Mouse (Mus musculus) kidney, embryonic 14.5 days (tissue): Measurements from ENCODE around the gene Arid1b. TPM values are rescaled to one million over a fixed set of nuclear protein-coding genes. Genes with fewer than 3 reads are reported as not detected.

Experiments
- ATAC-seq: fragments of 200-750 bp; cut with Nextera tagmentation; 2 replicates; pipeline ENCODE4 v1.8.0; 2017; ENCODE audit warnings: moderate number of reproducible peaks, mild to moderate bottlenecking, moderate TSS enrichment, moderate library complexity; ENCODE audit not compliant: low FRiP score, low TSS enrichment
- H3K27ac ChIP-seq: fragments of 300-500 bp; sonication (generic); 2 replicates; pipeline ENCODE4 v1.5.1; 2014; ENCODE audit warnings: low read depth, mild to moderate bottlenecking, low read length, moderate library complexity, mixed read lengths
- H3K27me3 ChIP-seq: fragments of 300-500 bp; sonication (generic); 2 replicates; pipeline ENCODE4 v1.6.1; 2014; ENCODE audit warnings: mild to moderate bottlenecking, low read length; ENCODE audit not compliant: control insufficient read depth, insufficient read depth
- H3K36me3 ChIP-seq: fragments of 300-500 bp; sonication (generic); 2 replicates; pipeline ENCODE4 v1.6.1; 2014; ENCODE audit warnings: low read length, mixed read lengths; ENCODE audit not compliant: control insufficient read depth, insufficient read depth
- H3K4me1 ChIP-seq: fragments of 300-500 bp; sonication (generic); 2 replicates; pipeline ENCODE4 v1.6.1; 2014; ENCODE audit warnings: low read length, mixed read lengths; ENCODE audit not compliant: control insufficient read depth, insufficient read depth
- H3K4me2 ChIP-seq: fragments of 300-500 bp; sonication (generic); replicated peaks from 2 replicates; pipeline ENCODE4 v1.6.1; 2014; ENCODE audit warnings: low read depth, mild to moderate bottlenecking, low read length
- H3K4me3 ChIP-seq: fragments of 300-500 bp; sonication (generic); 2 replicates; pipeline ENCODE4 v1.5.1; 2014; ENCODE audit warnings: mild to moderate bottlenecking, low read length
- H3K9ac ChIP-seq: fragments of 300-500 bp; sonication (generic); 2 replicates; pipeline ENCODE4 v1.6.1; 2014; ENCODE audit warnings: low read depth, mild to moderate bottlenecking, low read length, moderate library complexity
- H3K9me3 ChIP-seq: fragments of 300-500 bp; sonication (generic); 2 replicates; pipeline ENCODE4 v1.6.1; 2016; ENCODE audit warnings: low read length; ENCODE audit not compliant: control insufficient read depth
- WGBS: fragments of 180-500 bp; shearing (Covaris S2); extraction: QIAGEN DNeasy Blood & Tissue Kit; methylation state at CpG from one replicate; pipeline ENCODE4 v1.1.7; 2014; 5-methylcytosine and 5-hydroxymethylcytosine counted together
- polyA plus RNA-seq: library from polyadenylated mRNA; unstranded; fragments of >200 nt; fragmentation: Nextera tagmentation; extraction: Ambion mirVana; gene quantifications from 2 replicates; pipeline ENCODE4 v1.2.1, GENCODE M21; 2014

The Arid1b gene
- polyA plus RNA-seq, 1 experiment from 2014 or later, result 19.2 TPM

DNA sequence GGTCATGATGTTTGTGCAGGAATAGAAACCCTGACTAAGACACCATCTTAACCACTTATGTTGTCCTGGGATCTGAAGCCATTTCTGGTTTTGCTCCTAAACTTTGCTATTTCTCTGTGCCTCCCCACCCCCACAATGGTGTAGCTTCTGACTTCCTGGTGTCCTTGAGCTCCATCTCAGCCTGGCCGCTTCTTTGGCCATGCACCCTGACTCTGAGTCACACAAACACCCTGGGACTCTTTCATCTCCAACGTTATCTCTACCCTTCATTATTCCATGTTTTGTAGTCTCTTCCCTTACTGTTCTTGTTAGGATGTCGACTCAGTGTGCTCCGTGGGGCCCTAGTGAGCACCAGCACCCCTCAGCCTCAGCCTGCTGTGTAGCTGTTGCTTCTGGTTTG is 78.4 kb downstream of the Arid1b start:
- no peak overlapping the region for H3K4me2 ChIP-seq
- no peak for ATAC-seq
- H3K9me3 ChIP-seq, result no peaks in the 10 kb centered on the region
- WGBS, result 79% methylated on average over 4 of the region's 4 CpGs
- H3K4me1 ChIP-seq, result no peaks in the 10 kb centered on the region; the same call in 1 of the 2 replicates
- H3K27ac ChIP-seq, result no peak overlapping the region
- H3K4me3 ChIP-seq, result no peak overlapping the region
- no peaks in the 10 kb centered on the region for H3K27me3 ChIP-seq
- no peak overlapping the region for H3K9ac ChIP-seq
- H3K36me3 ChIP-seq, result no peaks in the 10 kb centered on the region

DNA sequence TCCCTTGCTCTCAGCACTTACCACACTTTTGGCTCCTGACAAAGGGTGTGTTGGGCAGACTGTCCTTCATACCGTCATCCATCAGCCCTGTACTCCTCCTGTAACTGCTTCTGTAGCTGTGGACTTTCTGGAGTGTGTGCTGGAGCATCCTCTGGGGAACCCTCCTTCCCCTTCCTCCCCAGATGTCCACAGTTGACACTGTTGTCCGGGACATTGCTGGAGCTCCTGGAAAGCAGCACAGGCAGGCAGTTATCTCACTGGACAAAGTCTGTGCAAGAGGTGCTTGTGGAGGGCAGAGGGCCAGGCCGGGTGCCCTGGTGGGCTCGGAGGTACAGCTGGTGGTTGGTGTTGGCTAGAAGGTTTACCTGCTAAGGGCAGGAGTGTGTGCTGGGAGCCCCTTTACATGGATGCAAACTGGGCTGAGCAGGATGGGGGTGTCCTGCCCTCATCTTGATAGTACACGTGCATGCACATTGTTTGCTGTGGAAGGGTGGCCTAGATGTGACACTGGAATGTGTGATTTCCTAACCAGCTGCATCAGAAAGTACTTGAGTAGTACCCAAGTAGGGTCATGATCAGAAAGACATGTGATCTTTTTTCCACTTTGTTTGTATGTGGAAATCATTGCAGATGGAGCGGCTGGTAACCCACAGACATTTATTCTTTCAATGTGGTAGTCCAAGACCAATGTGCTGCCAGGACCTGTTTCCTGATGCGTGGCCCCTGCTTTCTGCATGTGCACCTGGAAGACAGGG is 80.8 kb downstream of the Arid1b start:
- no peaks in the 10 kb centered on the region; the same call in 1 of the 2 replicates for H3K4me1 ChIP-seq
- H3K9me3 ChIP-seq, result no peaks in the 10 kb centered on the region
- no peak overlapping the region for H3K4me3 ChIP-seq
- H3K9ac ChIP-seq, result no peak overlapping the region
- no peak for ATAC-seq
- no peaks in the 10 kb centered on the region for H3K36me3 ChIP-seq
- WGBS, result 83% methylated on average over 7 of the region's 7 CpGs
- H3K27ac ChIP-seq, result no peak overlapping the region
- no peaks in the 10 kb centered on the region for H3K27me3 ChIP-seq
- H3K4me2 ChIP-seq, result no peak overlapping the region

DNA sequence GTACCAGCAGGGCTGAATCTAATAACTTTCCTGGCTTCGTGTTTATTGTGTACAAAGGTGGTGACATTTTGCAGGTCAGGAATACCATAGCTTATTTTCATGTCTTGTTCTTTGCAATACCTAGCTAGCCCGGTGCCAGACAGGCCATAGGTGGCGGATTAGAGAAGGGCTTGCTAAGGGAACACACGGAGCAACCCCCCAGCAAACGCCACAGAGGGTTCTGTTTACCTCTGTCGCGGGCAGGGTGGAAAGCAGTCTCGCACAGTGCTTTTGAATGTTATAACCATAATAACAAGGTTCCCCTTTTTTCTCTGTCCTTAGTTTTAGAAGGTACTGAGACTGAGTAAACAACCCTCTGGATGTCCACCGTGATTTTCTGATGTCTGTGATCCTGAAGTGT is 83.9 kb downstream of the Arid1b start:
- H3K4me1 ChIP-seq, result peaks cover 12% of the 10 kb centered on the region; the same call in 1 of the 2 replicates
- 81% methylated on average over 9 of the region's 9 CpGs for WGBS

DNA sequence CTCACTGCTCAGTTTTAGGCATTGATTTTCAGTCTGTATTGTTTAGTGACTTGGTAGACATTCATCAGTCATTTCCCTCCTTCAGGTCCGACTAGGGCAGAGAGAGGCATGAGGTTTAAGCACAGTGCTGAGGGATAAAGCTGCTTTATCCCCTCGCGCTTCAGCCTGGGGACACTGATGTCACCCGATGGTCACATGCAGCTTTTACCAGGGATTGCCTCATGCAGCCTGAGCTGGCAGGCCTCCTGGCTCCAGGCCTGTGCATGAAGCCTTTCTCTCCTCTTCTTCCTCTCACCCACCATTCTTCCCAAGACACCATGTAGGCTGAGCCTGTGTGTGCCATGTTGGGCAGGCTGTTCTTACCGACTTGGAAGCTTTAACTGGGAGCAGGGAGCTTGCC is 84.4 kb downstream of the Arid1b start:
- no peak for ATAC-seq
- Histone ChIP-seq H3K36me3 (no peaks in the 10 kb centered on the region), H3K4me2 (no peak overlapping the region), H3K27me3 (no peaks in the 10 kb centered on the region), H3K4me3 (no peak overlapping the region), H3K9me3 (no peaks in the 10 kb centered on the region), H3K9ac (no peak overlapping the region), H3K27ac (no peak overlapping the region), H3K4me1 (peaks cover 12% of the 10 kb centered on the region; the same call in 1 of the 2 replicates)
- 71% methylated on average over 5 of the region's 5 CpGs for WGBS

More for the DNA sequence above, 83.9 kb downstream of the Arid1b start:
- H3K9me3 ChIP-seq, result no peaks in the 10 kb centered on the region
- H3K4me3 ChIP-seq, result no peak overlapping the region
- H3K36me3 ChIP-seq, result no peaks in the 10 kb centered on the region
- no peak overlapping the region for H3K4me2 ChIP-seq
- no peak overlapping the region for H3K9ac ChIP-seq
- no peak for ATAC-seq
- H3K27ac ChIP-seq, result no peak overlapping the region
- H3K27me3 ChIP-seq, result no peaks in the 10 kb centered on the region

DNA sequence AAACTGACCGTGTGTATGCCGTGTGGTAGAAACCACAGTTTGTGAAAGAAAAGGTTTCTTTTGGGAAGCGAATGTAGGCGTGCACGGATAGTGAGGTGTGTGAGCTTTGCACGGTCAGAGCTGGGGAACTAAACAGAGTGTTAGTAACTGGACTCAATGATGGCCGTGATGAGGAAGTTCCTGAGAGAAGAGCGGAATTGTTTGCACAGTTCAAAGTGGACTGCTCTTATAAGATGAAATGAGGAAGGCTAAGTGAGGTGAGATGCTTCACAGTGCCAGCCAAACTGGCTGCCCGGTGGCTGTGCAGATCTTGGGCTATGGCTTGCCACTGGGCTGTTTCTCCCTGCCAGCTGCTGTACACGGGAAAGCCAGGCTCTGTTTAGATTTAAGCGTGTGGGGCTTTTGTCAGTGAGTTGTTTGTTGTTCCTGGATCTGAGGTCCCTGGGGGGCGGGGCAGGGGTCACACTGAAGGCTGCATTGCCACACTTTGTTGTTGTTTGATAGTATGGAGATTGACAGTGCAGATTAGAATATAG is 86.8 kb downstream of the Arid1b start:
- H3K4me2 ChIP-seq, result no peak overlapping the region
- no peaks in the 10 kb centered on the region for H3K27me3 ChIP-seq
- no peaks in the 10 kb centered on the region for H3K36me3 ChIP-seq
- no peaks in the 10 kb centered on the region for H3K9me3 ChIP-seq
- WGBS, result 71% methylated on average over 12 of the region's 12 CpGs
- no peak overlapping the region for H3K9ac ChIP-seq
- ATAC-seq, result no peak
- H3K4me1 ChIP-seq, result peaks cover 22% of the 10 kb centered on the region
- H3K27ac ChIP-seq, result no peak overlapping the region
- no peak overlapping the region for H3K4me3 ChIP-seq

DNA sequence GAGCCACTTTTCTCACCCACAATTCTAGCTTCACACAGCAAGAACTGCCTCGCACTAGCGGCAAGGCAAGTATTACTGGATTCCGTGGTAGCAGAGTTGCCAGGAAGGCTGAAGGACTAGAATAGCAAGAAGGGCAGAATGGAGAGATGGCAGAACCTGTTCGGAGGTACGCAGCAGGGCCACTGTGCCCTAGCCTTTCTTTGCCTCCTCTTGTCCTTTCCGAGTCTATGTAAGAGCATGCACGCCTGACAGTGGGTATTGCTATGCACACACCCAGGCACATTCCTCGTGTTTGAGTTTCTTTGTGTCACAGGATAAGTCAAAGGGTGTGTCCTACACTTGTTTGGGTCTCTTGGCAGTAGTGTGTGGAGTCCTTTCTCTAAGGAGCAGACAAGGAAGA is 88.1 kb downstream of the Arid1b start:
- H3K4me1 ChIP-seq, result peaks cover 22% of the 10 kb centered on the region
- H3K4me3 ChIP-seq, result no peak overlapping the region
- no peak for ATAC-seq
- H3K9ac ChIP-seq, result no peak overlapping the region
- no peaks in the 10 kb centered on the region for H3K36me3 ChIP-seq
- no peaks in the 10 kb centered on the region for H3K9me3 ChIP-seq
- 86% methylated on average over 8 of the region's 8 CpGs for WGBS
- no peak overlapping the region for H3K27ac ChIP-seq
- H3K27me3 ChIP-seq, result no peaks in the 10 kb centered on the region
- no peak overlapping the region for H3K4me2 ChIP-seq

DNA sequence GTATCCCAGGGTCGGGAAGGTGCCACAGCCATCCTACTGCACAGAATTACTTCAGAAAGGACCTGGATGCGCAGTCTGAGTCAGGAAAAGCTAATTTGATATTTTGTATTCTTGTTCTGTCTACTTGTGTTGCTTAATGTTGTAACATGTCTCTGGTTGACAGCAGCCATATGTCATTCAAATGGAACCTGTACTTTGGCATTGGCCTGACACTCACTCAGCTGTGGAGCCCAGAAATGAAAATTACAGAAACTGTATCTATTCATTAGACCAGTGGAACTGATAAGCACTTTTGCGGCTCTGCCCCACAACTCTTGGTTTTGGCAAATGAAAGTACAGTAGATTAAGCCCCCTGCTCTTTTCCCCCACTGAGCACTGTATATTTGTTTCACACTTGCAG is 89.4 kb downstream of the Arid1b start:
- Histone ChIP-seq H3K4me1 (peaks cover 25% of the 10 kb centered on the region), H3K27me3 (no peaks in the 10 kb centered on the region), H3K9me3 (no peaks in the 10 kb centered on the region), H3K27ac (no peak overlapping the region), H3K36me3 (no peaks in the 10 kb centered on the region), H3K9ac (no peak overlapping the region), H3K4me3 (no peak overlapping the region), H3K4me2 (no peak overlapping the region)
- no peak for ATAC-seq
- 84% methylated on average over 3 of the region's 3 CpGs for WGBS

DNA sequence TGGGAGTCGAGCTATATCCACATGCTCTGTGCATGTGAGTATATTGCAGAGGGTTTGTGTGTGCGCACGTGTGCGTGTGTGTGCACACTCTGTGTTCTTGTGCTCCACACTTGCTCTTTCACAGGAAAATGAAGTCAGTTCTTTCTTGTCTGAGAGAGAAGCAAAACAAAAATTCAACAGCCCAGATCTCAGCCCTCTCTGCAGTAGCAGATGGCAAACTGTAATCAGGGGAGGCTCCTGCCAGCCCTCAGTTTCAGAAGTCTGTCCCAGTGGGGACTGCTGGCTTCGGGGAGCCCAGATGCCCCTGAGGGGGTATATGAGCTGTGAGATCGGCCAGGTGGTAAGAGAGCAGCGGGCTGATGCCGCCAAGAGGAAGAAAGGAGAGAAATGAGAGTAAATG is 90.0 kb downstream of the Arid1b start:
- Histone ChIP-seq H3K4me3 (no peak overlapping the region), H3K4me1 (peaks cover 30% of the 10 kb centered on the region), H3K9ac (no peak overlapping the region), H3K9me3 (no peaks in the 10 kb centered on the region), H3K27me3 (no peaks in the 10 kb centered on the region), H3K4me2 (no peak overlapping the region), H3K27ac (no peak overlapping the region), H3K36me3 (no peaks in the 10 kb centered on the region)
- WGBS, result 61% methylated on average over 8 of the region's 8 CpGs
- ATAC-seq, result no peak

DNA sequence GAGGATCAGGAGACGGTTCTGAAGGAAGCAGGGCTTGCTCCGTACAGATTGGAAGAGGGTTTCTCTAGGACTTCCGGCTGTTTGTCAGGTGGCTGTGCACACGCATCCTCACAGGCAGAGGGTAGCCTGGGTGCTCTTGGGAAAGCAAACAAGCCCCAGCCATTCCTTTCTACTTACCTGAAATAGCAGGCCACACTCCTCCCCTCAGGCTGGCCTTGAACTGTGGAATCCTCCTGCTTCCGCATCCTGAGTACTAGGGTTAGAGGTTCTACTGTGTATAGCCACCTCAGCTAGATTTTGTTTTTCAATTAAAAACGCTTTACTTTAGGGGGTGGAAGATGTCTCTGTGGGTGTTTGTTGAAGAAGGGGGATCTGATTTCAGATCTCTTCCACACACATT is 90.9 kb downstream of the Arid1b start:
- H3K4me1 ChIP-seq, result peaks cover 38% of the 10 kb centered on the region

More for the DNA sequence above, 90.9 kb downstream of the Arid1b start:
- H3K27me3 ChIP-seq, result no peaks in the 10 kb centered on the region
- no peak overlapping the region for H3K9ac ChIP-seq
- 59% methylated on average over 6 of the region's 6 CpGs for WGBS
- no peaks in the 10 kb centered on the region for H3K36me3 ChIP-seq
- no peaks in the 10 kb centered on the region for H3K9me3 ChIP-seq
- no peak overlapping the region for H3K4me3 ChIP-seq
- no peak overlapping the region for H3K4me2 ChIP-seq
- no peak for ATAC-seq
- no peak overlapping the region for H3K27ac ChIP-seq
